Mouse (Mus musculus): ENCODE data around the gene Klrb1b.

DNA sequence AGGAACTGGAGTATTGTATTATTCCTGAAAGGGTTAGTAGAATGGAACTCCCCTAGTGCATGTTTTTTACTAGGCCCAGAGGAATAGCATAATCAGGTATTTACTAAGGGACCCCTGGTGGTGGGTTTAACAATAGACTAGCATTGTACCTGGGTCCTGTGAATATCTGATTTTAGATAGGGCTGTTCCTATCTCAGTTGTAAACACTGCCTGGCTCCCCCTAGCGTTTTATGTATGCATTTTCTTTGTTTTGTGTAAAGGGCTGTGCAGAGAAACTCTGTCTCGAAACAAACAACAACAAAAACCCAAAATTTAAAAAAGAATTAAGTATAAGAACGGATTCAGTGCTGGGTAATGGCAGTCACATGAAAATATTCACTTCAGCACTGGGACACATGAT lies 19.1 kb downstream of the Klrb1b start:
- TF ChIP-seq POLR2A (IDR thresholded peaks at IDR 0.05; ENCODE audit: insufficient read depth, low read depth, low read length) (no peak), CTCF (IDR thresholded peaks at IDR 0.05; ENCODE audit: insufficient read depth, low read depth, low read length) (no peak)

All from olfactory bulb, adult 2 months (tissue).